Mouse (Mus musculus): ENCODE data around the gene Cxadr.
A peak's percentile ranks its signal among the peaks of the same experiment; 100 is the strongest.

Gene Cxadr

GRCm38 (mm10) chr16:78371491-78372046 is 70.3 kb downstream of the Cxadr start:
- DNase-seq (ENCODE audit: low read depth), result no peak

GRCm38 (mm10) chr16:78372786-78373185 is 71.5 kb downstream of the Cxadr start:
- DNase-seq (ENCODE audit: low read depth), result no peak

- DNase-seq (ENCODE audit: low read depth), result no peak
Observed at GRCm38 (mm10) chr16:78373743-78374142, 72.5 kb downstream of the Cxadr start.

DNA sequence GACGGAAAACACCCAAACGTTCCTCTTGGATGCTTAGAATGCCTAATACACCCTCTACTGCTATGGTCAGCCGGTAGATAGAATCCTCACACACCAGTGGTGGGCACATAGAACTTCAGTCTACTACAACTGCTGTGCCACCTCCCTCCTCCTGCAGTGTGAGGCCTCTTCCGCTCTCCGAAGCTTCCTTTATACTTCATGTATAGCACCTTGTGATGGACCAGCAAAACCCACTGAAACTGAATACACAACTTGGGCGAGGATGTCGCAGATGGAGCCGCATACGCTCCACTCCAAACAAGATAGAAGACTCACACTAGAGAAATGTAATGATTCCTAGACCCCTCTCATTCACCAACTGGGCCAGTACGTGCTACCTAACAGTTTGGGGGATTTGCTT is 73.9 kb downstream of the Cxadr start:
- DNase-seq (ENCODE audit: low read depth), result peak; percentile 71

GRCm38 (mm10) chr16:78375821-78376691 is 74.8 kb downstream of the Cxadr start:
- DNase-seq (ENCODE audit: low read depth), result peak; percentile 86

DNA sequence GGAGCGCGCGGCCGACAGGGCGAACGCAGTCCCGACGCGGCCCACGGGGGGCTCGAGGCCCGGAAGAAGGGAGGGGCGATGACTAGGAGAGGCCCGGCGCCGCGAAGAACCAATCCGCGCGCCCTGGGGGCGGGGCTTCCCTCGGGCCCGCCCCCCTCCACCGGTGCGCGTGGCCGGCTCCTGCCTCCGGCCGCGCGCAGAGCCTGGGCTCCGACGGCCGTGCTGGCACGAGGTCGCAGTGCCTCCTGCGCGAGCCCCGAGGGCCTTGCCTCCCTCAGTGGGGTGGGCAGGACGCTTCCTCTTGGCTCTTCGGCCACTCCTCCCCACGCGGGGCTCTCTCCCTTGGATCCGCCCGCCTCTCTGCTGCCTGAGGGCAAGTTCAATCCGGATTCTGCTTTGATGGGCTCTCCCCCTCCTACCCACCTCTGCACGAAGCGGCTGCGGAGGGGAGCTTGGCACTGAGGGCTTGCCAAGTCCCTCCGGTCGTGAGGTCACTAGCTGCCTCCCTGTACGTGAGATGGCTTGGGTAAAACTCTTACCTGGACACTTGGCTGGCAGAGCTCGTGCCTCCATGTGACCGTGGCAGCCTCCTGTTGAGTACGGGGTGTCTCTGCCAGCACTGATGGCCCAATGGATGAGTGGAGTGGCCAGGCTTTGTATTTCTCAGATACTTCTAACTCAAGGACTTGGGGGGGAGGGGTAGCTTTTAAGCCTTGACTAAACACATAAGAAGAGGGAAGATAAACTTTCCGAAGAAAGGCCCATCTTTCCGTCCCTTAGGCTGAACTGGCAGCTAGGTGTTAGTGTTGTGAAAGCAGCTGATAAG is 75.7 kb downstream of the Cxadr start, which contains the start of gene Btg3:
Btg3 (minus strand) TSS at position 448 of the 826 bp plus-strand sequence.
- peak; percentile 95 for DNase-seq (ENCODE audit: low read depth)

GRCm38 (mm10) chr16:78378493-78378892 is 77.2 kb downstream of the Cxadr start:
- DNase-seq (ENCODE audit: low read depth), result no peak

DNA sequence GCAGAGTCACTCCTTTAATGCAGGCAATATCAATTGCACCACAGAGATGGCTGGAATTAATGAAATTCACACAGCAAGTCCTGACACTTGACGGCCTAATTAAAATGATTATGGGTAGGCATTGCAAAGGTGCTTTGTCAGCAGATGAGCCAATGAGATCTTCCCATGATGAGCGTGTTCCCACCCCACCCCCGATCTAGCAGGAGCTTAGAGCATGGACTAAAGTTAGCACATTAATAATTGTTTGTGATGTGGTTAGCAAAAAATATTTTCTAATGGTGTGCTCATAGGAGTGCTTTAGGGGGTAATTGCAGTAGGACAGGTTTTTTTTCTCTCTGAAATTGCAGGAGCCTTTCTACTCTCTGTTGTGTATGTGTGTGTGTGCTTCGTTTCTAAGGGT is 87.8 kb downstream of the Cxadr start:
- DNase-seq (ENCODE audit: low read depth), result no peak

DNA sequence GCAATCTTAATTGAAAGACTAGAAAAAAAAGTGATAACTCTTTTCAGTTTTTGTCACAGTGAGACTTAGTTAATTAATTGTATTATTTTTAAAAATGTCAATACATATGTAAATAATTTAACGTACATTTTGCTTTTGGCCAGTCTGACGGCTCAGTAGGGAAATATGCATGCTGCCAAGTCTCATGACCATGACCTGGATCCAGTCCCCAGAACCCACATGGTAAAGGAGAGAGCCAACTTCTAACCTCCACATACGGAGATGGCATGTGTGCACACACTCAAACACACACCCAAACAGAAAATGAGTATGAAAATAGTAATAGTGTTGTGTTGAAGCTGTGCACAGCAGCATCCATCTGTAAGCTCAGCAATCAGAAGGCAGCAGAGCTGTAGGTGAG is 88.7 kb downstream of the Cxadr start:
- DNase-seq (ENCODE audit: low read depth), result no peak

DNA sequence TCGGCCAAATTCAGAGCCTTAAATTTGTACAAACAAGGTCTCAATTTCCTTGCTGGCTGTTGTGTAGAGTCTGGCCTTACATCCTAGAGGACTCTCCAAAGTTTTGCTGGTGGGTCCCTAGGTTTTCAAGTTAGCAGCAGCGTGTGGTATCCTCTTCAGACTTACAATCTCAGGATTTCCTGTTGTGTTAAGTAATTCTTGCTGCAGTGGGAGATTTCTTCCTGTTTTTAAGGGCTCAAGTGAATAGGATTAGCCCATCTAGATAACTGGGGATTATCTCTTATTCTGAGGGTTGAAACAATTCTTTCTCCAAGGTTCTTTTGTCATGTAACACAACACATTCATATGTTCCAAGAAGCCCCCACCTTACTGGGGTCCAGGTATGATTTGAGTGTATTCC is 90.1 kb downstream of the Cxadr start:
- DNase-seq (ENCODE audit: low read depth), result no peak

DNA sequence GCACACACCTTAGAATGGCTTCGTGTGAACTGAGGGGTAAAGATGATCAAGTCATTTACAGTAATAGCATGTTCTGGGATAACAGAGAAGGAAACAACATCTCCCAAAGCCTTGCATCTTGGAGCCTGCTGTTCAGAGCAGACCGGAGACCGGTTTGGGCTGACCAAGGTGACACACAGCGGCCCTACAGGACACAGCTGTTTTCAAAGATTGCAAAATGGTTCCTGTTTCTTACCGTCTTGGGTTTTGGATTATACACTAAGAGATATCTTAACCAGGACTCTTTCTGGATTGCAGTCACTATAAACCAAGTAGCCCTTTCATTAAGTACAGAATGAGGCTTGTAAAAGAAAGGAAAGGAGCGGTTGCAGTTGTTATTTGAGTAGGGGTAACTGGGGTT is 97.4 kb downstream of the Cxadr start:
- no peak for DNase-seq (ENCODE audit: low read depth)

GRCm38 (mm10) chr16:78399423-78399822 is 98.1 kb downstream of the Cxadr start:
- no peak for DNase-seq (ENCODE audit: low read depth)

DNA sequence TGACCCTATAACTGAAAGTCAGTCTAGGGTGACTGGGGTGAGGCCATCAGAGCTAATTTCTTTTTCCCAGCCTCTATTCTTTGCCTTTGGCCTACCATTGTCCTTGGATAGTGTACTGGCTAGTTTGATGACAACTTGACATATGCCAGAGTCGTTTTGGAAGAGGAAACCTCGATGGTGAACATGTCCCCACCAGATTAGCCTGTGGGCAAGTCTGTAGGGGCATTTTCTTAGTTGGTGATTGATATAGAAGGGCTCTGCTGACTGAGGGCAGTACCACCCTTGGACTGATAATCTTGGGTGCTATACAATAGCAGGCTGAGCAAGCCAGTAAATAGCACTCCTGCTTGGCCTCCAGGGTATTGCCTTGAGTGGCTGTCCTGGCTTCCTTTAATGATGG is 101.0 kb downstream of the Cxadr start:
- DNase-seq (ENCODE audit: low read depth), result no peak

- no peak for DNase-seq (ENCODE audit: low read depth)
Observed at GRCm38 (mm10) chr16:78406657-78407056, 105.4 kb downstream of the Cxadr start.

DNA sequence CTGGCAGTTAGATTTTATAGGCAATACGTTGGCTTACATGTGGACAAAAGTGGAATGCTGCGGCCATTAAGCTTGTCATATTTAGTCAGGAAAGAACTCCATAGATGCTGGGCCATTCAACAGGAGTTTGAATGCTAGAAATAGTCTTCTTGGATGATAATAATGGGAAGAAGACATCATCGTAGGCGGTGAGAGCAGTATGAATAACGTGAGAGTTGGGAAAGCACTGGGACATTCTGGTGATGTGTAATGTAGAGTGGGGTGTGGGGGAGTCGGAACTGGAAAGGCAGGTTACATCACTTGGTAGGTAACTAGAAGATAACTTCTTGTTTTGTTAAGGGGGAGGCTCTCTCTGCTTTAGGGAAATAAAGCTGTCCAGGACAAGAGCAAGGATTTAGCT is 106.6 kb downstream of the Cxadr start:
- no peak for DNase-seq (ENCODE audit: low read depth)

Data from induced T-regulatory cell, adult 2 months (primary cell).